Mouse (Mus musculus) thymus, postnatal 0 days (tissue): ENCODE measurements around the gene C1galt1c1. TPM values are rescaled to one million over a fixed set of nuclear protein-coding genes. Genes with fewer than 3 reads are reported as not detected.

Experiments
- DNase-seq: peaks from one replicate; pipeline ENCODE4 v3.0.0-alpha.2; 2015; ENCODE audit warnings: low spot score
- polyA plus RNA-seq: library from polyadenylated mRNA; unstranded; fragments of >200 nt; fragmentation: Nextera tagmentation; extraction: Ambion mirVana; gene quantifications from 2 replicates; pipeline ENCODE4 v1.2.1, GENCODE M21; 2015

The C1galt1c1 gene
- 30.6 TPM in 2 replicates for polyA plus RNA-seq

- DNase-seq, result peak; percentile 91
These were observed at the start of gene C1galt1c1 for GRCm38 (mm10) chrX:38634801-38635637. TSS of gene C1galt1c1 (minus strand) at chrX:38635087.

- no peak for DNase-seq
These were observed 47.1 kb upstream of the C1galt1c1 start for GRCm38 (mm10) chrX:38681972-38682371.

GRCm38 (mm10) chrX:38669111-38669903 lies 34.4 kb upstream of the C1galt1c1 start:
- DNase-seq, result no peak

GRCm38 (mm10) chrX:38656206-38656883 lies 21.5 kb upstream of the C1galt1c1 start:
- no peak for DNase-seq

GRCm38 (mm10) chrX:38654681-38655080 lies 19.8 kb upstream of the C1galt1c1 start:
- DNase-seq, result no peak

DNA sequence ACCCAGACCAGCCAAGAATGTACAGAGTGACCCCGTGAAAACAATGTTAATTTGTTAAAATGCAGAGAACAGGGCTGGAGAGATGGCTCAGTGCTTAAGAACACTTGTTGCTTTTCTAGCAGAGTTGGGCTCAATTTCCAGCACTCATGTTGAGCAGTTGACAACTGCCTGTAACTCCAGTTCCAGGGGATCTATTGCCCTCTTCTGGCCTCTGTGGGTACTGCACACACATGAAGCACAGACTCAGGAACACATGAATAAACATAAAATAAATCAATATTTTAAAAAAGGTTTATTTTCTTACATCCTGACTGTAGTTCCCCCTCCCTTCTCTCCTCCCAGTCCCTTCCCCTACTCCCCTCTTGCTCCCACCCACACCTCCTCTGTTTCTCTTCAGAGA lies 18.3 kb upstream of the C1galt1c1 start:
- DNase-seq, result no peak

- no peak for DNase-seq
These were observed 16.3 kb upstream of the C1galt1c1 start for GRCm38 (mm10) chrX:38651167-38651566.

GRCm38 (mm10) chrX:38650404-38651039 lies 15.6 kb upstream of the C1galt1c1 start:
- no peak for DNase-seq

DNA sequence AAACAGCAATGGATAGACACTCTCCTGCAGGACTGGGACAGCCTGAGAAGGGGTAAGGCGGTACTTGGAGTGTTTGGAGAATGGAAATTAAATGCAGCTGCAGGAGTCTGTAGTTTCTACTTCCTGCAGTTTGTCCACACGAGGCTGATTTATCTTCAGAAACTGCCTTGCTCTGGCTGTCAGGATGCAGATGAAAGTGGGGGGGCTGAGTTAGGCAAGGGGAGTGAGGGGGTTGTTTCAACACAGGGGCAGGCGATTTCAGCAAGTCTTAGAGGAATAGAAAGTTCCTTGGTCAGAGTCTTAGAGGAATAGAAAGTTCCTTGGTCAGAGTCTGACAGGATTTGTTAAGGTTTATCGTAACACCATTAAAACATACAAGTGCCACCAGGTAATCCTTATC lies 7.3 kb upstream of the C1galt1c1 start:
- no peak for DNase-seq

GRCm38 (mm10) chrX:38641435-38641834 lies 6.5 kb upstream of the C1galt1c1 start:
- no peak for DNase-seq

- no peak for DNase-seq
These were observed 698 bp upstream of the C1galt1c1 start for GRCm38 (mm10) chrX:38635638-38635931.

GRCm38 (mm10) chrX:38600995-38601369 lies 33.9 kb downstream of the C1galt1c1 start:
- DNase-seq, result peak; percentile 29

GRCm38 (mm10) chrX:38600177-38600994 lies 34.5 kb downstream of the C1galt1c1 start, which contains the start of gene Mcts1:
TSS of gene Mcts1 (plus strand) at chrX:38600578.
- DNase-seq, result peak; percentile 85

GRCm38 (mm10) chrX:38593180-38593889 lies 41.6 kb downstream of the C1galt1c1 start:
- no peak for DNase-seq

- no peak for DNase-seq
These were observed 43.1 kb downstream of the C1galt1c1 start for GRCm38 (mm10) chrX:38591749-38592148.

- no peak for DNase-seq
These were observed 45.1 kb downstream of the C1galt1c1 start for GRCm38 (mm10) chrX:38589827-38590226.

DNA sequence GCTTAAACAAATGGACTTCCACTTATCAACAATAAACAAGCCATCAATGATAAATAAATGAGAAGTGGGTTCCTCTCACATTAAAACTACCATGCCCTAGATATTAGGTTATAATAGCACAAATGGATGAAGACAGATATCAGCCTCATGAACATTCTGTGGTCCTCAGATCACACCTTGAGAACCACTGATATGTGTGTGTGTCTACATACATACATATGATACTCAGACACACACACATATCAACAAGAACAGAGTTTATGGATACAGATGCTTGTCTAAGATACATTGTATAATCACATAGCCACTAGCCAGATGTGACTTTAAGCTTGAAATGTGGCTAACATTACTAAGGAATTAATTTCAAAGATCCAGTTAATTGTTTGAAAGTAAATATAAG lies 51.6 kb downstream of the C1galt1c1 start:
- DNase-seq, result no peak

DNA sequence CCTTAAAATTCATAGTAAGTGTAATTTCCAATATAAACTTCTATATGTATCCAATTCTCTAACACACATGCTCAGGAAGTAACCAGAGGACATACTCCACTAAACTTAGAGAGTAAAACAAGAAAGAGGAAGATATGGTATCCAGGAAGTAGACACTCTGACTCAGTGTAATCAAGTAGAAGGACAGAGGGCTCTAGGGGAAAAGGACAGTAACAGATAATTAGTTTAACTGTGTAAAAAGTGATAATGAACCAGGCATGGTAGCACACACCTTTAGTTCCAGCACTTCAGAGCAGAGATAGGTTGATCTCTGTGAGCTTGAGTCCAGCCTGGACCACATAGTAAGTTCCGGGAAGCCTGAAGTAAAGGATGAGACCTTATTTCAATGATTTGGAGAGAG lies 53.7 kb downstream of the C1galt1c1 start:
- no peak for DNase-seq
